Mouse (Mus musculus): ENCODE data around the gene Crhbp. TPM values are rescaled to one million over a fixed set of nuclear protein-coding genes. Genes with fewer than 3 reads are reported as not detected.

Gene Crhbp
- total and polyA plus RNA-seq, 2 experiments from 2014 or later, result 6.7 to 7.7 TPM

DNA sequence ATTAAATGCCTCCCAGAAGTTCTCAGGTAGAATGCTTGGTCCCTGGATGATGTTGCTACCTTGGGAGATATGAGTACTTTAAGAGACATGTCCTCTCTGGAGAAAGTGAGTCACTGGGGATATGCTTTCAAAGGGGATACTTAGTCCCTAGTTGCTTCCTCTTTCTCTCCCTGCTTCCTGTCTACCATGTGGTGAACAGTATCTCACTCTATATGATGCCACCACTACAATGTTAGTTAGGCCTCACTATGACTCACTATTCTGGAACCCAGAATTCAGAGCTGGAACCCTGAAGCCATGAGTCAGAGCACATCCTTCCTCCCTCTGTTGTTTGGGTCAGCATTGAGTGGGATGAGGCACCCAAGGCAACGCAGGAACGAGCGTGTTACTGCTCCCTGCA lies 17.2 kb downstream of the Crhbp start:
- 93% methylated on average over 3 of the region's 3 CpGs for WGBS
- Histone ChIP-seq H3K36me3 (ENCODE audit: insufficient read depth, low read length) (no peaks in the 10 kb centered on the region), H3K9ac (replicated peaks; ENCODE audit: low read length, poor library complexity, severe bottlenecking) (no peak overlapping the region), H3K4me3 (ENCODE audit: low read depth, low read length) (no peak overlapping the region), H3K9me3 (ENCODE audit: low read length) (no peaks in the 10 kb centered on the region), H3K27ac (ENCODE audit: low read depth, low read length) (no peak overlapping the region), H3K4me1 (ENCODE audit: insufficient read depth, low read length) (0 out of 2 replicates have a peak, but pooled peaks cover 5% of the 10 kb centered on the region), H3K4me2 (ENCODE audit: low read depth, low read length, poor library complexity, severe bottlenecking) (no peak overlapping the region), H3K27me3 (ENCODE audit: insufficient read depth, low read length) (no peaks in the 10 kb centered on the region)
- ATAC-seq (ENCODE audit: low FRiP score) (no peak), DNase-seq (ENCODE audit: low spot score) (no peak)
- no peak for TF ChIP-seq CTCF (IDR thresholded peaks at IDR 0.05)

DNA sequence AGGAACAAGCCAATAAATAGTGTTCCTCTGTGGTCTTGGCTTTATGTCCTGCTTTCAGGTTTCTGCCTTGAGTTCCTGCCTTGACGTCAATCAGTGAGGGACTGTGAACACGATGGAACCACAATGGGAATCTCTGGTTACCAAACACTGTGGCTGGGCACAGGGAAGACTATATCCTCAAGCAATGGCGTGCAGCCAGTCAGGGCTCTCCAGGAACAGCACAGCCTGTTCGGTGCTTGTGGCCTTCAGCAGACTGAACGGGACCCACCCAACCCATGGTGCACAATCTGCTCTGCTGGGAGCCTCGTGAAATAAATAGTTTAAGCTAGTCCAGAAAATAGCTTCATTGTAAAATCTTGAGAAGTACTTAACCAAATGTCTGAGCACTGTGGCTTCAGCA lies 18.3 kb downstream of the Crhbp start:
- H3K4me1 ChIP-seq (ENCODE audit: insufficient read depth, low read length), result 0 out of 2 replicates have a peak, but pooled peaks cover 5% of the 10 kb centered on the region
- H3K9ac ChIP-seq (replicated peaks; ENCODE audit: low read length, poor library complexity, severe bottlenecking), result no peak overlapping the region
- DNase-seq (ENCODE audit: low spot score) (no peak), ATAC-seq (ENCODE audit: low FRiP score) (no peak)
- no peaks in the 10 kb centered on the region for H3K27me3 ChIP-seq (ENCODE audit: insufficient read depth, low read length)
- H3K9me3 ChIP-seq (ENCODE audit: low read length), result no peaks in the 10 kb centered on the region
- no peak overlapping the region for H3K4me3 ChIP-seq (ENCODE audit: low read depth, low read length)
- TF ChIP-seq CTCF (IDR thresholded peaks at IDR 0.05), result no peak
- H3K27ac ChIP-seq (ENCODE audit: low read depth, low read length), result no peak overlapping the region
- WGBS, result 81% methylated on average over 6 of the region's 6 CpGs
- no peak overlapping the region for H3K4me2 ChIP-seq (ENCODE audit: low read depth, low read length, poor library complexity, severe bottlenecking)
- H3K36me3 ChIP-seq (ENCODE audit: insufficient read depth, low read length), result no peaks in the 10 kb centered on the region

- DNase-seq (ENCODE audit: low spot score) (peak; percentile 26), ATAC-seq (ENCODE audit: low FRiP score) (0 out of 2 replicates have a peak, but pooled peaks have one; percentile 49)
- TF ChIP-seq CTCF (IDR thresholded peaks at IDR 0.05), result no peak
- Histone ChIP-seq H3K36me3 (ENCODE audit: insufficient read depth, low read length) (no peaks in the 10 kb centered on the region), H3K4me2 (ENCODE audit: low read depth, low read length, poor library complexity, severe bottlenecking) (no peak overlapping the region; the same call in 1 of the 2 replicates), H3K27ac (ENCODE audit: low read depth, low read length) (no peak overlapping the region), H3K27me3 (ENCODE audit: insufficient read depth, low read length) (no peaks in the 10 kb centered on the region), H3K9ac (replicated peaks; ENCODE audit: low read length, poor library complexity, severe bottlenecking) (no peak overlapping the region), H3K4me3 (ENCODE audit: low read depth, low read length) (no peak overlapping the region), H3K9me3 (ENCODE audit: low read length) (no peaks in the 10 kb centered on the region), H3K4me1 (ENCODE audit: insufficient read depth, low read length) (0 out of 2 replicates have a peak, but pooled peaks cover 5% of the 10 kb centered on the region)
- WGBS, result 26% methylated on average over 6 of the region's 6 CpGs
These were observed 19.2 kb downstream of the Crhbp start for GRCm38 (mm10) chr13:95425484-95425883.

DNA sequence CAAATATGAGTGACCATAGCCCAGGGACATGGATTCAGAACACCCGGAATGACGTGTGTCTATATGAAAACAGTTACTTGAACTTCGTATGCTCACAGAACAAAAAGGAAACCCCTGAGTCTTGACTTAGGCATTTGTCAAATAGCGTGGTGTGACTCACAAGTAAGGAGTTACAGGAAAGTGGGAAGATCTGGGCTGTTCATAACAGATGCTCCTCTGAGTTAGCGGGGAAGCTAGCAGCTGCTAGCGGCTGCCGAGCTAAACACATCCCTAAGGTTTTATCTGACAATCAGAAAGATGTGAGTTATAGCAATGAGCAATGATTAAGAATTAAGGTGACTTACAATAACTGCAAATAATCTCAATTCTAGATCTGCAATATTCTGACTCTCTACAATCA lies 19.8 kb downstream of the Crhbp start:
- no peaks in the 10 kb centered on the region for H3K27me3 ChIP-seq (ENCODE audit: insufficient read depth, low read length)
- 0 out of 2 replicates have a peak, but pooled peaks cover 5% of the 10 kb centered on the region for H3K4me1 ChIP-seq (ENCODE audit: insufficient read depth, low read length)
- no peak overlapping the region for H3K9ac ChIP-seq (replicated peaks; ENCODE audit: low read length, poor library complexity, severe bottlenecking)
- ATAC-seq (ENCODE audit: low FRiP score), result no peak
- 75% methylated on average over 7 of the region's 7 CpGs for WGBS
- no peak overlapping the region for H3K4me3 ChIP-seq (ENCODE audit: low read depth, low read length)
- no peak for DNase-seq (ENCODE audit: low spot score)
- H3K4me2 ChIP-seq (ENCODE audit: low read depth, low read length, poor library complexity, severe bottlenecking), result no peak overlapping the region
- H3K36me3 ChIP-seq (ENCODE audit: insufficient read depth, low read length), result no peaks in the 10 kb centered on the region
- TF ChIP-seq CTCF (IDR thresholded peaks at IDR 0.05), result no peak
- no peaks in the 10 kb centered on the region for H3K9me3 ChIP-seq (ENCODE audit: low read length)
- no peak overlapping the region for H3K27ac ChIP-seq (ENCODE audit: low read depth, low read length)

DNA sequence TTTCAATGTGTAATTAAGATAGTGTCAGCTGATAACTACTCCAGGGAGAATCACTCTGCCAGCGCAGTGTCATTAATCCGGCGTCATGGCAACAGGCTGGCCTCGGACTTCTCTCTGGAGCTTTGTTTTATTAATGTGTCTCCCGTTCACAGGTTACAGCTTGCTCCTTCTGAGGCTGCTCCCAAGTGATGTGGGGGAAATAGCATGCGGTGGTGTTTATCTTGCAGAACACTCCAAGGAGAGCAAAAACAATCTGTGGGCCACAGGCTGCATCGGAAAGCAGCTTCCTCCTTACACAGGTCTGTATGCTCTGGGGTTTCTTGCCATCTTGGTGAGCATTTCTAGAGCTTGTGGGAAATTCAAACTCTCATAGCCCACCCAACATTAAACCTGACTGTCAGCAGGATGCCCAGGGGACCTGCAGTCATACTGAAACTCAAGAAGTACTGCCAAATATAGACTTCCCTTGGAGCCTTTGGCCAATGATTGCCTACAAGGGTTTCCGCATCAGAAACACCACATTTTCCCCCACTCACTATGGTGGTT lies 25.4 kb downstream of the Crhbp start:
- Histone ChIP-seq H3K4me1 (ENCODE audit: insufficient read depth, low read length) (peaks cover 14% of the 10 kb centered on the region; the same call in 1 of the 2 replicates), H3K4me2 (ENCODE audit: low read depth, low read length, poor library complexity, severe bottlenecking) (peak overlapping the region; percentile 7; the same call in 1 of the 2 replicates), H3K4me3 (ENCODE audit: low read depth, low read length) (no peak overlapping the region), H3K27me3 (ENCODE audit: insufficient read depth, low read length) (no peaks in the 10 kb centered on the region), H3K9me3 (ENCODE audit: low read length) (no peaks in the 10 kb centered on the region), H3K27ac (ENCODE audit: low read depth, low read length) (peak overlapping the region; percentile 59), H3K36me3 (ENCODE audit: insufficient read depth, low read length) (no peaks in the 10 kb centered on the region), H3K9ac (replicated peaks; ENCODE audit: low read length, poor library complexity, severe bottlenecking) (no peak overlapping the region)
- 12% methylated on average over 8 of the region's 8 CpGs for WGBS
- no peak for TF ChIP-seq CTCF (IDR thresholded peaks at IDR 0.05)
- DNase-seq (ENCODE audit: low spot score), result peak; percentile 79
- peak; percentile 82 for ATAC-seq (ENCODE audit: low FRiP score)

DNA sequence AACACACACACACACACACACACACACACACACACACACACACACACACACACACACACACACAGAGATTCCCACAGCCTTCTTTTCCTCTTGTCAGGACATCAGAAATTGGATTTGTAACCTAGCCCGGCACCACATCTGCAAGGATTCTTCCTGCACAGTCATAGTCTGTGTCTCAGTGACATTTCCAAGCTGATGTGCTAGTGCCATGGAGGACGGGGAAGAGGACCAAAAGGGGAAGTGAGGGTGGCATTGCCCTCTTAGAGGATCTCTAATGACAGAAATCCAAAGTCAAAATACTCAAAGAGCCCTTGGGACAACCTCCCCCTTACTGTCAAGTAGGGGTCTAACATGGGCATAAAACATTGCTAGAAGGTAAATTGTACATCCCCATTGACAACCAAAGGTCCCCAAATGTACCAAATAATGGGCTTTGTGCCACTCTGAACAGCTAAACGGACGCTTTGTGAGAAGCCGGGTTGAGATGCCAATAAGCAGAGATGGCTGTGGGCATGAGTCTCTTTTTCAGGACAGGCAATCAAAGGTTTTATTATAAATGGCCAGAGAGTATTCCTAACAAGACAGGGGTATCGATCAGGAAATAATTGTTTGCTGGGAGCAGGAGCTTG lies 26.0 kb downstream of the Crhbp start:
- Histone ChIP-seq H3K4me2 (ENCODE audit: low read depth, low read length, poor library complexity, severe bottlenecking) (peak overlapping the region; percentile 7; the same call in 1 of the 2 replicates), H3K27ac (ENCODE audit: low read depth, low read length) (peak overlapping the region; percentile 59; the same call in 1 of the 2 replicates), H3K27me3 (ENCODE audit: insufficient read depth, low read length) (no peaks in the 10 kb centered on the region), H3K4me3 (ENCODE audit: low read depth, low read length) (no peak overlapping the region), H3K9ac (replicated peaks; ENCODE audit: low read length, poor library complexity, severe bottlenecking) (no peak overlapping the region), H3K4me1 (ENCODE audit: insufficient read depth, low read length) (peaks cover 14% of the 10 kb centered on the region; the same call in 1 of the 2 replicates), H3K9me3 (ENCODE audit: low read length) (no peaks in the 10 kb centered on the region), H3K36me3 (ENCODE audit: insufficient read depth, low read length) (no peaks in the 10 kb centered on the region)
- peak; percentile 51; the same call in 1 of the 2 replicates for ATAC-seq (ENCODE audit: low FRiP score)
- no peak for DNase-seq (ENCODE audit: low spot score)
- TF ChIP-seq CTCF (IDR thresholded peaks at IDR 0.05), result no peak
- 11% methylated on average over 6 of the region's 6 CpGs for WGBS
